Mouse (Mus musculus): ENCODE measurements around the gene Zfp879. TPM values are rescaled to one million over a fixed set of nuclear protein-coding genes. Genes with fewer than 3 reads are reported as not detected.

Zfp879 gene
- polyA plus RNA-seq, 1 experiment from 2014 or later: 0.30 TPM

- no peak for TF ChIP-seq EP300 (optimal IDR thresholded peaks at IDR 0.05)
- TF ChIP-seq CTCF (IDR thresholded peaks at IDR 0.05; ENCODE audit: low read depth): no peak
- Histone ChIP-seq H3K36me3 (ENCODE audit: control insufficient read depth, insufficient read depth, low read length) (peaks cover 6% of the 10 kb centered on the region; the same call in 1 of the 2 replicates), H3K4me1 (replicated peaks; ENCODE audit: control insufficient read depth, insufficient read depth) (no peaks in the 10 kb centered on the region), H3K4me2 (replicated peaks; ENCODE audit: low read depth) (no peak overlapping the region), H3K27me3 (ENCODE audit: control insufficient read depth, insufficient read depth, low read length) (no peaks in the 10 kb centered on the region), H3K9ac (ENCODE audit: low read length) (no peak overlapping the region), H3K4me3 (ENCODE audit: low read depth, low read length) (no peak overlapping the region), H3K9me3 (ENCODE audit: control insufficient read depth, low read length) (no peaks in the 10 kb centered on the region), H3K27ac (replicated peaks) (no peak overlapping the region)
- DNase-seq (ENCODE audit: low spot score): no peak
- ATAC-seq (ENCODE audit: low FRiP score, low TSS enrichment): no peak
- 94% methylated on average over 3 of the region's 3 CpGs for WGBS
These were observed 37.3 kb upstream of the Zfp879 start for GRCm38 (mm10) chr11:50878641-50879040.

GRCm38 (mm10) chr11:50850989-50851601 lies 9.7 kb upstream of the Zfp879 start:
- WGBS: under 1% methylated on average over 51 of the region's 72 CpGs
- H3K4me3 ChIP-seq (ENCODE audit: low read depth, low read length): peak overlapping the region; percentile 41
- no peaks in the 10 kb centered on the region for H3K36me3 ChIP-seq (ENCODE audit: control insufficient read depth, insufficient read depth, low read length)
- no peak overlapping the region for H3K9ac ChIP-seq (ENCODE audit: low read length)
- 0 out of 2 replicates have a peak, but pooled peaks cover 3% of the 10 kb centered on the region for H3K4me1 ChIP-seq (replicated peaks; ENCODE audit: control insufficient read depth, insufficient read depth)
- H3K9me3 ChIP-seq (ENCODE audit: control insufficient read depth, low read length): no peaks in the 10 kb centered on the region
- no peak for TF ChIP-seq EP300 (optimal IDR thresholded peaks at IDR 0.05)
- TF ChIP-seq CTCF (IDR thresholded peaks at IDR 0.05; ENCODE audit: low read depth): no peak
- DNase-seq (ENCODE audit: low spot score): peak; percentile 32
- H3K4me2 ChIP-seq (replicated peaks; ENCODE audit: low read depth): peak overlapping the region; percentile 65
- peaks cover 5% of the 10 kb centered on the region; the same call in 1 of the 2 replicates for H3K27me3 ChIP-seq (ENCODE audit: control insufficient read depth, insufficient read depth, low read length)
- peak; percentile 44 for ATAC-seq (ENCODE audit: low FRiP score, low TSS enrichment)
- no peak overlapping the region for H3K27ac ChIP-seq (replicated peaks)

- TF ChIP-seq CTCF (IDR thresholded peaks at IDR 0.05; ENCODE audit: low read depth) (no peak), EP300 (optimal IDR thresholded peaks at IDR 0.05) (no peak)
- DNase-seq (ENCODE audit: low spot score) (no peak), ATAC-seq (ENCODE audit: low FRiP score, low TSS enrichment) (no peak)
- no peak within 1 kb of the TSS for H3K9ac ChIP-seq (ENCODE audit: low read length)
- H3K27ac ChIP-seq (replicated peaks): no peak within 1 kb of the TSS
- 2% methylated on average over 11 of the region's 11 CpGs for WGBS
- H3K4me2 ChIP-seq (replicated peaks; ENCODE audit: low read depth): peak within 1 kb of the TSS; percentile 65
- peaks cover 5% of the 10 kb centered on the region; the same call in 1 of the 2 replicates for H3K27me3 ChIP-seq (ENCODE audit: control insufficient read depth, insufficient read depth, low read length)
- 0 out of 2 replicates have a peak, but pooled peaks cover 3% of the 10 kb centered on the region for H3K4me1 ChIP-seq (replicated peaks; ENCODE audit: control insufficient read depth, insufficient read depth)
- H3K4me3 ChIP-seq (ENCODE audit: low read depth, low read length): peak within 1 kb of the TSS; percentile 41
- H3K9me3 ChIP-seq (ENCODE audit: control insufficient read depth, low read length): no peaks in the 10 kb centered on the region
- H3K36me3 ChIP-seq (ENCODE audit: control insufficient read depth, insufficient read depth, low read length): no peaks in the 10 kb centered on the region
These were observed 8.9 kb upstream of the Zfp879 start, which contains the start of gene Grm6 for GRCm38 (mm10) chr11:50850177-50850735. Grm6 (plus strand) TSS chr11:50850685.

- H3K4me1 ChIP-seq (replicated peaks; ENCODE audit: control insufficient read depth, insufficient read depth): 0 out of 2 replicates have a peak, but pooled peaks cover 3% of the 10 kb centered on the region
- TF ChIP-seq EP300 (optimal IDR thresholded peaks at IDR 0.05) (no peak), CTCF (IDR thresholded peaks at IDR 0.05; ENCODE audit: low read depth) (no peak)
- H3K9me3 ChIP-seq (ENCODE audit: control insufficient read depth, low read length): no peaks in the 10 kb centered on the region
- ATAC-seq (ENCODE audit: low FRiP score, low TSS enrichment): no peak
- peaks cover 5% of the 10 kb centered on the region; the same call in 1 of the 2 replicates for H3K27me3 ChIP-seq (ENCODE audit: control insufficient read depth, insufficient read depth, low read length)
- H3K4me3 ChIP-seq (ENCODE audit: low read depth, low read length): no peak overlapping the region
- no peak overlapping the region for H3K9ac ChIP-seq (ENCODE audit: low read length)
- 5% methylated on average over 10 of the region's 10 CpGs for WGBS
- no peak overlapping the region for H3K4me2 ChIP-seq (replicated peaks; ENCODE audit: low read depth)
- no peaks in the 10 kb centered on the region for H3K36me3 ChIP-seq (ENCODE audit: control insufficient read depth, insufficient read depth, low read length)
- no peak for DNase-seq (ENCODE audit: low spot score)
- H3K27ac ChIP-seq (replicated peaks): no peak overlapping the region
These were observed 8.0 kb upstream of the Zfp879 start for GRCm38 (mm10) chr11:50849310-50849709.

- no peak for DNase-seq (ENCODE audit: low spot score)
- H3K9ac ChIP-seq (ENCODE audit: low read length): no peak overlapping the region
- TF ChIP-seq CTCF (IDR thresholded peaks at IDR 0.05; ENCODE audit: low read depth) (no peak), EP300 (optimal IDR thresholded peaks at IDR 0.05) (no peak)
- WGBS: 34% methylated on average over 3 of the region's 3 CpGs
- no peak overlapping the region for H3K27ac ChIP-seq (replicated peaks)
- H3K4me3 ChIP-seq (ENCODE audit: low read depth, low read length): no peak overlapping the region
- 0 out of 2 replicates have a peak, but pooled peaks cover 3% of the 10 kb centered on the region for H3K4me1 ChIP-seq (replicated peaks; ENCODE audit: control insufficient read depth, insufficient read depth)
- no peaks in the 10 kb centered on the region for H3K9me3 ChIP-seq (ENCODE audit: control insufficient read depth, low read length)
- H3K36me3 ChIP-seq (ENCODE audit: control insufficient read depth, insufficient read depth, low read length): no peaks in the 10 kb centered on the region
- ATAC-seq (ENCODE audit: low FRiP score, low TSS enrichment): no peak
- H3K4me2 ChIP-seq (replicated peaks; ENCODE audit: low read depth): no peak overlapping the region
- peaks cover 5% of the 10 kb centered on the region; the same call in 1 of the 2 replicates for H3K27me3 ChIP-seq (ENCODE audit: control insufficient read depth, insufficient read depth, low read length)
These were observed 7.3 kb upstream of the Zfp879 start for GRCm38 (mm10) chr11:50848520-50849137.
